Mouse (Mus musculus) embryonic stem cell, embryonic (primary cell): ENCODE measurements around the gene Ppp6r1.

ENCODE experiments used
- CTCF ChIA-PET, 4 experiments: fragments of 300-600 bp in 2 of 4; fragments of 350-600 bp in 2 of 4; sonication (Branson Sonifier 250); formaldehyde crosslinking; loops; one replicate each; lab custom pipeline; 2022; ENCODE audit warnings: inconsistent platforms in 2 of 4; lab: Charles Lee
- POLR2A ChIA-PET, 4 experiments: fragments of 300-600 bp in 2 of 4; fragments of 350-600 bp in 2 of 4; sonication (Branson Sonifier 250); formaldehyde crosslinking; loops; one replicate each; lab custom pipeline; 2022; ENCODE audit warnings: antibody characterized with exemption in 4 of 4, inconsistent platforms in 1 of 4; lab: Charles Lee

The Ppp6r1 gene

GRCm38 (mm10) chr7:4669156-4669555 lies 10.3 kb upstream of the Ppp6r1 start:
- CTCF ChIA-PET = no interaction called here
- POLR2A ChIA-PET = interaction anchor here in 2 of 4 experiments (0.8 to 2.6 kb wide), 3 partner anchors 9 to 36 kb away, joined by 3 to 10 read pairs (median 5); partner anchors contain the start of gene Hspbp1 (in 1 of the 2)

- POLR2A ChIA-PET = interaction anchor here in 3 of 4 experiments (0.6 to 2.8 kb wide), 11 partner anchors 9 to 199 kb away, joined by 3 to 15 read pairs (median 6); partner anchors contain the start of genes Cox6b2 (in 1 of the 3), Hspbp1 (in 1 of the 3), Ppp6r1 (in 1 of the 3) and Rpl28 (in 1 of the 3)
Observed at GRCm38 (mm10) chr7:4668506-4668905, 9.7 kb upstream of the Ppp6r1 start.

GRCm38 (mm10) chr7:4666871-4667270 lies 8.1 kb upstream of the Ppp6r1 start:
- ChIA-PET CTCF (interaction anchor here in 3 of 4 experiments (0.5 to 1.5 kb wide), 4 partner anchors 44 to 174 kb away, joined by 3 to 4 read pairs (median 4); partner anchors contain the start of gene Cox6b2 (in 1 of the 3)), POLR2A (interaction anchor here in 3 of 4 experiments (0.7 to 2.8 kb wide), 13 partner anchors 8 to 146 kb away, joined by 3 to 15 read pairs (median 6); partner anchors contain the start of genes Ube2s (in 3 of the 3), Rpl28 (in 2 of the 3), Cox6b2 (in 1 of the 3) and Hspbp1 (in 1 of the 3))

More at GRCm38 (mm10) chr7:4668506-4668905, 9.7 kb upstream of the Ppp6r1 start:
- CTCF ChIA-PET = interaction anchor here in 2 of 4 experiments (0.7 to 1.4 kb wide), 2 partner anchors 10 to 70 kb away, joined by 3 to 5 read pairs; partner anchors contain the start of gene Ppp6r1 (in 1 of the 2)

DNA sequence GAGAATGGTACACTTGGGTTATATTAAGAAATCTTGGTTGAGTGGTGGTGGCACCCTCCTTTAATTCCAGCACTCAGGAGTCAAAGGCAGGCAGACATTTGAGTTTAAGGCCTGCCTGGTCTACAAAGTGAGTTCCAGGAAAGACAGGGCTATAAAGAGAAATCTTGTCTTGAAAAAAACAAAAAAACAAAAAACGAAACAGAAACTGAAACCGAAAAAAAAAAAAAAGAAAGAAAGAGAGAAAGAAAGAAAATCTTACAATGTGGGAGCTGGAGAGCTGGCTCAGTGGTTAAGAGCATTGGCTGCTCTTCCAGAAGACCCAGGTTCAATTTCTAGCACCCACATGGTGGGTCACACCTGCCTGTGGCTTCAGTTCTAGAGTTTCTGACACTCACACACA lies 4.9 kb upstream of the Ppp6r1 start:
- ChIA-PET POLR2A (interaction anchor here in 2 of 4 experiments (0.9 to 2.7 kb wide), 4 partner anchors 21 to 327 kb away, joined by 3 to 14 read pairs (median 4); partner anchors contain the start of genes Hspbp1 (in 2 of the 2) and Rpl28 (in 1 of the 2)), CTCF (no interaction called here)

DNA sequence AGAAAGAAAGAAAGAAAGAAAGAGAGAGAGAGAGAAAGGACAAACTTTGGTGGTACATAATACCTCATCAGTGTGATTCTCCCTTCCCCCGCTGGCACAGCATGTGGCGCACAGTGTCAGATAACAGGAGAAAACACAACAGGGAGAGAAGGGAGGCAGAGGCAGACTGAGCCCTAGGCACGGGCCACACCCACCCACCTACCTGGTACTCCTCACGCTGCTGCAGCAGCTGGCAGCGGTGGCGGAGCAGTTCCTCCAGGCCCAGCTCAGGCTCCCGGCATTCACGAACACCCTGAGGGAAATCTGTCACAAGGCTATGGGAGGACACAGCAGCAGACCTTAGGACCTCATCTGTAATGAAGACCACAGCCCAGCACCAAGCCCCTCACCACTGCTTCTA lies 4.4 kb upstream of the Ppp6r1 start:
- ChIA-PET CTCF (no interaction called here), POLR2A (interaction anchor here in 3 of 4 experiments (0.7 to 2.7 kb wide), 12 partner anchors 12 to 328 kb away, joined by 3 to 14 read pairs (median 4); partner anchors contain the start of genes Hspbp1 (in 2 of the 3), Ube2s (in 2 of the 3), Cox6b2 (in 1 of the 3) and Kmt5c (in 1 of the 3))

DNA sequence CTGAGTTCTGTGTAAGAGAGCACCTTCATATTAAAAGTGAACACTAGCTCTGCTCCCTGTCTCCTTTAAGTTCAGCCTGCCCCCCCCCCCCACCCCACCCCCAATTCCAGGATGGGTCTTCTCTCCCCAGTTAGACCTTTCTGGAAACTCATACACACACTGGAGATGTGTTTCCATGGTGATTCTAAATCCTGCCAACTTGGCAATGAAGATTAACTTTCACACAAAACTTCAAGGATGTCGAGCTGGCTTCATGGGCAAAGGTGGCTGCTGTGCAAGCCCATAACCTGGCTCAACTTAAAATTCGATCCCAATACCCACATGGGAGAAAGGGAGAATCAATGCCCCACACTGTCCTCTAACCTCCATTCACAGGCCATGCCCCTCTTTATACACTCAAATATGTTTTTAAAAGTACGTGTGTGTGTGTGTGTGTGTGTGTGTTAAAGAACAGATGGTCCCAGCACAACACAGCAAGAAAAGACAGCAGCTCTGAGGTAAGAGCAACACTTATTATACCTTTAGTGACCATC lies 1.2 kb upstream of the Ppp6r1 start:
- ChIA-PET CTCF (interaction anchor here in 3 of 4 experiments (0.7 to 1.4 kb wide), 3 partner anchors 140 to 280 kb away, joined by 3 read pairs; no protein-coding TSS in a partner anchor), POLR2A (interaction anchor here in 3 of 4 experiments (0.5 to 3.7 kb wide), 30 partner anchors 9 to 1015 kb away, joined by 3 to 29 read pairs (median 5); partner anchors contain the start of genes Hspbp1 (in 2 of the 3), Rpl28 (in 2 of the 3), Ube2s (in 2 of the 3) and Cnot3 (in 1 of the 3))

DNA sequence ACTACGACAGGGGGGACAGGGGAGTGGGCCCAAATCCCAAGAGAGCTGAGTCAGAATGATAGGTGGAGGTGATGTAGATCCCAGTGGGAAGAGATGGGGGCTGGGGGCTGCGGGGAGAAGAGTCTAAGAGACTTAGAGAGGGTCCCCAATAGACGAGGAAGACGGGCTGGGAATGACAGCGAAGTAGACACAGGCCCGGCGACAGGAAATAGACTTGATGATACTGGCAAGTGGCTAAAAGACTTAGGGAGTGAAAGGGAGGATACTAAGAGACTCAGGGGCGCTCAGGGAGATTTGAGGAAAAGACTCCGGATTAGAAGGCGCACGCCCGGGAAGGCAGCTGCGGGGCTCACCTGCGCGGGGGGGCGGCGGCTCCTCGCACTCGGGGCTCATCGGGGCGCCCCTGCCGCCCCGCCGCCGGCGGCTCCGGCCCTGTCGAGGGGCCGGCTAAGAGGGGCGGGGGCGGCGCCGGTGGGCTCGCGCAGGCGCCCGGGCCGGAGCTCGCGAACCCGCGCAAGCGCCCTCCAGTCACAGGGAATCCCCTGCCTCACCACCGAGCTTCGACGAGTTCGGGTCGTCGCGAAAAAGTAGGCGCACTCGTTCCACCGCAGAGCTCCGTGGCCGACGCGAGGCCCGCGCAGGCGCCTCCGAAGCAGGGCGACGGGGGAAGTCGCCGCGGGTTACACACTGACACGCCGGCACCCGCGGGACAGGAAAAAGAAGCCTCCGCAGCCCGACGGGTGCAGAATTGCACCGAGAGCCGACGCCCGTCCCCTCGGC lies 501 bp downstream of the Ppp6r1 start:
- CTCF ChIA-PET = interaction anchor here (0.6 to 1.3 kb wide), 6 partner anchors 10 to 206 kb away, joined by 3 to 12 read pairs (median 4); partner anchors contain the start of gene Tnni3 (in 1 of the 4)
- POLR2A ChIA-PET = interaction anchor here (0.6 to 3.7 kb wide), 46 partner anchors 9 to 993 kb away, joined by 3 to 29 read pairs (median 5); partner anchors contain the start of genes Hspbp1 (in 3 of the 4), Rpl28 (in 3 of the 4), Ube2s (in 3 of the 4) and Cox6b2 (in 2 of the 4)

- CTCF ChIA-PET = interaction anchor here in 2 of 4 experiments (0.5 to 1.2 kb wide), 3 partner anchors 47 to 277 kb away, joined by 3 to 5 read pairs (median 4); no protein-coding TSS in a partner anchor
- POLR2A ChIA-PET = interaction anchor here (0.6 to 3.7 kb wide), 21 partner anchors 10 to 266 kb away, joined by 3 to 29 read pairs (median 11); partner anchors contain the start of genes Rpl28 (in 3 of the 4), Hspbp1 (in 2 of the 4), Ube2s (in 2 of the 4) and Cox6b2 (in 1 of the 4)
Observed at GRCm38 (mm10) chr7:4657521-4658127, 1.2 kb downstream of the Ppp6r1 start.

DNA sequence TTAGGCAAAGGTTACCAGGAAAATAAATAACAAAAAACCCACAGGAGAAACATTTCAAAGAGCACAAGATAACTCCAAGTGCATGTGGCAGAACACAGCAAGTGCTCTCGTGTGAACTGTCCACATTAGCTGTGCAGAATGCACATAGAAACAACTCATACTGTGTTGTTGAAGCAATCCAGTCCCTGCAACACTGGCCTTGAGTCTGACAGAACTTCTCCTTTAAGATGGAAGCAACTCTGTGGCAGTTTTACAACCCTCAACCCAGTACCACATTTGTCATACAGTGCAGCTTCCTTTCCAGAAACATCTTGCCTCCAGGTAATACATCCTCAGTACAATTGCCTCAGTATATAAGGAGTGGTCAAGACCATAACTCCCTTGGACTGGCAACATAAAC lies 2.0 kb downstream of the Ppp6r1 start:
- CTCF ChIA-PET = interaction anchor here in 2 of 4 experiments (0.5 to 1.0 kb wide), 2 partner anchors 144 to 277 kb away, joined by 3 to 4 read pairs; no protein-coding TSS in a partner anchor

DNA sequence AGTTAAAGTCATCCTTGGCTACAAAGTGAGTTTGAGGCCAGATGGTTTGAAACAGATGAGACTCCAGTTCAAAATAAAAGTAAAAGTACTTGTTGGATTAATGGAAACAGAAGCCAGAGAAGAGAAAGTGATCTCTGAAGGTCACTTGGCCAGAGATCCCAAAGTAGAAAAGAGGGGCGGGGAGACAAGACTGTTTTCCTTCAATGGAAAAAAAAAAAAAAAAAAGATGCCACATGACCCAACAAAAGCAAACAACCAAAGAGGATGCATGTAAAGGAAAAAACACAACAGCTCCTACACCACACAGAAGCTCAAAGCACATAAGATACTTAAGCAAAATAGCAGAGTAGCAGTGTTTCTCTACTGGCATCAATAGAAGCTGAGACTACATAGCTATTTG lies 2.9 kb downstream of the Ppp6r1 start:
- ChIA-PET POLR2A (interaction anchor here in 3 of 4 experiments (0.7 to 3.7 kb wide), 8 partner anchors 8 to 157 kb away, joined by 3 to 18 read pairs (median 6); partner anchors contain the start of genes Hspbp1 (in 2 of the 3) and Ube2s (in 2 of the 3)), CTCF (interaction anchor here in 1 of 4 experiments (0.6 kb wide), 1 partner anchor 111 kb away, joined by 3 read pairs; no protein-coding TSS in a partner anchor)

More for the DNA sequence above, 2.0 kb downstream of the Ppp6r1 start:
- POLR2A ChIA-PET = interaction anchor here in 2 of 4 experiments (0.8 to 3.7 kb wide), 8 partner anchors 9 to 156 kb away, joined by 3 to 18 read pairs (median 6); partner anchors contain the start of genes Hspbp1 (in 1 of the 2), Kmt5c (in 1 of the 2) and Ube2s (in 1 of the 2)

- CTCF ChIA-PET = interaction anchor here in 1 of 4 experiments (0.5 kb wide), 1 partner anchor 1522 kb away, joined by 3 read pairs; no protein-coding TSS in a partner anchor
- POLR2A ChIA-PET = interaction anchor here in 2 of 4 experiments (0.7 to 3.7 kb wide), 4 partner anchors 13 to 1363 kb away, joined by 3 to 13 read pairs (median 4); partner anchors contain the start of genes Hspbp1 (in 1 of the 2) and Ube2s (in 1 of the 2)
Observed at GRCm38 (mm10) chr7:4655393-4655792, 3.4 kb downstream of the Ppp6r1 start.

GRCm38 (mm10) chr7:4654221-4654620 lies 4.6 kb downstream of the Ppp6r1 start:
- POLR2A ChIA-PET = interaction anchor here in 2 of 4 experiments (0.7 to 3.7 kb wide), 5 partner anchors 12 to 158 kb away, joined by 3 to 13 read pairs (median 3); partner anchors contain the start of gene Ube2s (in 1 of the 2)
- CTCF ChIA-PET = interaction anchor here in 2 of 4 experiments (0.6 to 1.0 kb wide), 3 partner anchors 88 to 174 kb away, joined by 3 read pairs; no protein-coding TSS in a partner anchor

DNA sequence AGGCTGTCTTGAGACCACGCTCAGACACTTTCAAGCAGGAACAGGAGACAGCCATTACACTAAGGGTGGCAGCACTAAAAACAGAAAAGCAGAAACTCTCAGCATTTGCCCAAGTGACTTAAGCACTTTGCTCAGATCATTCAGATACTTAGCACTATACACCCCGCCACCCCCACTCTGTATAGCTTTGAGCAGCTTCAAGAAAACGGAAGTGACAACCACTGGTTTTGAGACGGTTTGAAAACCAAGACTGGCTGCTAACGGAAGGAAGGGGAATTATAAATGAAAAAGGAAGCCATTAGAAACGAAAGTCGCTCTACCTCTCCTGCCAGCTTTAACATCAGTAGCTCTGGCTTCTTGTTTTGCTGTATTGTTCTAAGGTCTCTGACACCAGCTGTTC lies 5.0 kb downstream of the Ppp6r1 start:
- CTCF ChIA-PET = interaction anchor here in 1 of 4 experiments (0.6 to 1.0 kb wide), 2 partner anchors 88 to 164 kb away, joined by 3 read pairs; no protein-coding TSS in a partner anchor
- POLR2A ChIA-PET = interaction anchor here in 2 of 4 experiments (1.1 to 2.5 kb wide), 5 partner anchors 14 to 159 kb away, joined by 3 to 8 read pairs (median 3); partner anchors contain the start of genes Cox6b2 (in 1 of the 2), Hspbp1 (in 1 of the 2) and Ube2s (in 1 of the 2)

- POLR2A ChIA-PET = interaction anchor here in 2 of 4 experiments (1.0 to 2.5 kb wide), 6 partner anchors 14 to 159 kb away, joined by 3 to 8 read pairs (median 4); partner anchors contain the start of genes Cox6b2 (in 1 of the 2), Hspbp1 (in 1 of the 2) and Ube2s (in 1 of the 2)
- CTCF ChIA-PET = interaction anchor here in 1 of 4 experiments (0.6 to 1.0 kb wide), 2 partner anchors 89 to 164 kb away, joined by 3 read pairs; no protein-coding TSS in a partner anchor
Observed at GRCm38 (mm10) chr7:4653351-4653750, 5.5 kb downstream of the Ppp6r1 start.

DNA sequence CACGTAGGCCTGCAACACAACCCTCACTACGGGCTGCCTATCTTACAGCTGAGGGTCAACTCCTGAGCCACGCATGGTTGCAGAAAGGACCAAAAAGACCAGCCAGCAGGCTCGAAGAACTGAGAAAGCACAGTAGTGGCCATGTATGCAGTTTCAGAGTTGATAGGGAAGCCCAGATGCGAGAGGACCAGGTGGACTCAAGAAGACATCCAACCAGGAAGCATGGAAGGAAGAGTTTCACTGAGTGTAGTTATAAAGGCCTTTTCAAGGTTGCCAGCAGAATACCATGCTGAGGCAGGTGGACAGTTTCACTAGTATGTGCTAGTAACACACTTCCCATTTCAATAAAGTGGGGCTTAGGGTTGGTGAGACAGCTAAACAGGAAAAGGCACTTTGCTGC lies 6.1 kb downstream of the Ppp6r1 start:
- CTCF ChIA-PET = no interaction called here
- POLR2A ChIA-PET = interaction anchor here in 2 of 4 experiments (1.0 to 2.5 kb wide), 6 partner anchors 12 to 160 kb away, joined by 3 to 8 read pairs (median 6); partner anchors contain the start of genes Cox6b2 (in 1 of the 2), Hspbp1 (in 1 of the 2) and Ube2s (in 1 of the 2)

DNA sequence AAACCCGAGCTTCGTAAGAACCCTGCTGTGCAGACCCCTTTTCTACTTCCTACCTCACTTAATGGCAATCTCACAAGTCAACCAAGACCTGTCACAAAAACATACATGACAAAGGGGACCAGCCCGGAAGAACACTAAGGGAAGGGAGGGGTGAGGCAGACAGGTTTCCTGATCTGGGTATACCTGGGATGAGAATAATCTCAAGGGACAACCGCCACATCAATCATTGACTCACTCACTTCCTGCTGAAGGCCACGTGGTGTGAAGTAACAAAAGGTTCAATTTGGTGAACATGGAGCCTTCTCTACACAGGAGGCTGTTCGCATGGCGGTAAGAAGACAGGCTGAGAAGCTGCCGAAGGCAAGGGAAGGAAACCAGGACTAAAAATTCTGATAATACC lies 7.2 kb downstream of the Ppp6r1 start:
- POLR2A ChIA-PET = interaction anchor here in 2 of 4 experiments (0.6 to 2.5 kb wide), 7 partner anchors 11 to 282 kb away, joined by 3 to 8 read pairs (median 4); partner anchors contain the start of genes Cox6b2 (in 1 of the 2) and Ube2s (in 1 of the 2)
- CTCF ChIA-PET = no interaction called here
